Mouse (Mus musculus) 416B (cell line): ENCODE data around the gene Stxbp1.
A peak's percentile ranks its signal among the peaks of the same experiment; 100 is the strongest.

ENCODE experiments used
- DNase-seq: peaks from one replicate; pipeline ENCODE4 v3.0.0; 2011; ENCODE audit warnings: low read depth

The Stxbp1 gene

GRCm38 (mm10) chr2:32846805-32847467 lies at the start of gene Stxbp1:
TSS of gene Stxbp1 (minus strand) at chr2:32847245.
- DNase-seq, result peak; percentile 85

GRCm38 (mm10) chr2:32896507-32897147 lies 49.6 kb upstream of the Stxbp1 start:
- no peak for DNase-seq

GRCm38 (mm10) chr2:32895606-32896106 lies 48.6 kb upstream of the Stxbp1 start:
- DNase-seq, result no peak

GRCm38 (mm10) chr2:32894097-32894496 lies 47.1 kb upstream of the Stxbp1 start:
- DNase-seq, result peak; percentile 66

GRCm38 (mm10) chr2:32892490-32892889 lies 45.4 kb upstream of the Stxbp1 start:
- no peak for DNase-seq

- DNase-seq, result no peak
These were observed 44.2 kb upstream of the Stxbp1 start for GRCm38 (mm10) chr2:32891278-32891677.

- DNase-seq, result peak; percentile 85
These were observed 43.2 kb upstream of the Stxbp1 start for GRCm38 (mm10) chr2:32890280-32890679.

GRCm38 (mm10) chr2:32888551-32888950 lies 41.5 kb upstream of the Stxbp1 start:
- no peak for DNase-seq

- no peak for DNase-seq
These were observed 41.0 kb upstream of the Stxbp1 start for GRCm38 (mm10) chr2:32888029-32888428.

GRCm38 (mm10) chr2:32884745-32885144 lies 37.7 kb upstream of the Stxbp1 start:
- peak; percentile 69 for DNase-seq

GRCm38 (mm10) chr2:32882283-32883043 lies 35.4 kb upstream of the Stxbp1 start:
- DNase-seq, result peak; percentile 96

- DNase-seq, result peak; percentile 93
These were observed 34.7 kb upstream of the Stxbp1 start for GRCm38 (mm10) chr2:32881723-32882122.

GRCm38 (mm10) chr2:32881054-32881453 lies 34.0 kb upstream of the Stxbp1 start:
- DNase-seq, result peak; percentile 25

GRCm38 (mm10) chr2:32879593-32879992 lies 32.5 kb upstream of the Stxbp1 start:
- peak; percentile 39 for DNase-seq

- DNase-seq, result no peak
These were observed 31.4 kb upstream of the Stxbp1 start for GRCm38 (mm10) chr2:32878396-32878795.

GRCm38 (mm10) chr2:32877761-32878393 lies 30.8 kb upstream of the Stxbp1 start:
- DNase-seq, result no peak

GRCm38 (mm10) chr2:32877303-32877702 lies 30.3 kb upstream of the Stxbp1 start:
- no peak for DNase-seq

GRCm38 (mm10) chr2:32876490-32877302 lies 29.7 kb upstream of the Stxbp1 start:
- peak; percentile 43 for DNase-seq

- DNase-seq, result peak; percentile 83
These were observed 28.8 kb upstream of the Stxbp1 start, which contains the start of gene Fam129b for GRCm38 (mm10) chr2:32875675-32876489. TSS of gene Fam129b (plus strand) at chr2:32876114.

- peak; percentile 55 for DNase-seq
These were observed 28.1 kb upstream of the Stxbp1 start for GRCm38 (mm10) chr2:32874951-32875674.
